In the genomic region with DNA sequence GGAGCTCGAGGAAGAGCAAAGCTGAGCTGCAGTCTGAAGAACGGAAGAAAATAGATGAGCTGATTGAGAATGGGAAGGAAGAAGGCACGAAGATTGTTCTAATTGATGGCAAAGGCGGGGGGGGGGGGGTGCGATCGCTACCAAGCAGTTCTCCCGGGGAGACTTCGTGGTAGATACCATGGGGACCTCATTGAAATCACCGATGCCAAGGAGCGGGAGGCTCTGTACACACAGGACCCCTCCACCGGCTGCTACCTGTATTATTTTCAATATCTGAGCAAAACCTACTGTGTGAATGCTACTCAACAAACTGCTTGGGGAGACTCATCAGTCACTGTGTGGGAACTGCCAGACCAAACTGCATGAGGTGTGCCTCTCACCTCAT, we compare ENCODE assay signal across 9 mouse cellular contexts. TPM values are rescaled to one million over a fixed set of nuclear protein-coding genes. Genes with fewer than 3 reads are reported as not detected.
DNase-seq lines count a peak whose midpoint lies in the region; ATAC-seq and TF ChIP-seq lines count a peak whose summit lies in the region.
"Had no signal": no experiment of that assay in that cellular context is flagged by ENCODE, and none has a peak within 500 bp of the region (broad histone marks: within the 10 kb centered on the region; RNA-seq: fewer than 3 reads in every experiment).

No protein-coding gene starts in this region.

- H3K4me3 ChIP-seq in limb, embryonic 12.5 days (replicated peaks) = peak overlapping the region; percentile 25; the same call in 1 of the 2 replicates
- H3K4me3 ChIP-seq in limb, embryonic 10.5 days = no peak overlapping the region
- H3K4me3 ChIP-seq in forebrain, embryonic 16.5 days (replicated peaks; ENCODE audit: low read length) = peak overlapping the region; percentile 37; the same call in 1 of the 2 replicates
- H3K4me3 ChIP-seq in hindbrain, postnatal 0 days (ENCODE audit: low read length) = peak overlapping the region; percentile 27
- H3K4me3 ChIP-seq in neural tube, embryonic 13.5 days = peak overlapping the region; percentile 18; the same call in 1 of the 2 replicates

- DNase-seq in limb, embryonic 10.5 days (ENCODE audit: low spot score) = no peak
- no peak for DNase-seq in hindbrain, postnatal 0 days (ENCODE audit: low spot score)
- DNase-seq in adrenal gland, adult (ENCODE audit: inconsistent age in 2 of 2, low spot score in 1 of 2) = no peak
- DNase-seq in left cerebral cortex, postnatal 10 days (ENCODE audit: extremely low spot score in 1 of 2, low spot score in 2 of 2) = no peak
- DNase-seq: layer of hippocampus, postnatal 36 days had no signal

- peaks cover 26% of the 10 kb centered on the region for H3K4me1 ChIP-seq in limb, embryonic 12.5 days (replicated peaks)
- peaks cover 35% of the 10 kb centered on the region for H3K4me1 ChIP-seq in limb, embryonic 10.5 days
- peaks cover 11% of the 10 kb centered on the region for H3K4me1 ChIP-seq in forebrain, embryonic 16.5 days (replicated peaks; ENCODE audit: control insufficient read depth, insufficient read depth, low read length)
- no peaks in the 10 kb centered on the region for H3K4me1 ChIP-seq in hindbrain, postnatal 0 days (ENCODE audit: insufficient read depth, low read length)
- H3K4me1 ChIP-seq in neural tube, embryonic 13.5 days (replicated peaks) = peaks cover 14% of the 10 kb centered on the region

- no peak for ATAC-seq in limb, embryonic 12.5 days (ENCODE audit: insufficient number of reproducible peaks, insufficient read depth, low FRiP score, low TSS enrichment, low read depth)
- peak; percentile 54 for ATAC-seq in forebrain, embryonic 16.5 days
- no peak for ATAC-seq in hindbrain, postnatal 0 days
- ATAC-seq in neural tube, embryonic 13.5 days (ENCODE audit: low read depth) = no peak

- H3K27me3 ChIP-seq in limb, embryonic 12.5 days = peaks cover 5% of the 10 kb centered on the region; the same call in 1 of the 2 replicates
- no peaks in the 10 kb centered on the region for H3K27me3 ChIP-seq in limb, embryonic 10.5 days (ENCODE audit: low read depth, poor library complexity, severe bottlenecking)
- H3K27me3 ChIP-seq in forebrain, embryonic 16.5 days (replicated peaks; ENCODE audit: control insufficient read depth, insufficient read depth, low read length) = no peaks in the 10 kb centered on the region
- H3K27me3 ChIP-seq in hindbrain, postnatal 0 days (ENCODE audit: insufficient read depth, low read length) = no peaks in the 10 kb centered on the region
- H3K27me3 ChIP-seq in neural tube, embryonic 13.5 days = no peaks in the 10 kb centered on the region

- H3K27ac ChIP-seq in limb, embryonic 12.5 days = no peak overlapping the region
- H3K27ac ChIP-seq in limb, embryonic 10.5 days = no peak overlapping the region
- peak overlapping the region; percentile 49 for H3K27ac ChIP-seq in forebrain, embryonic 16.5 days (ENCODE audit: low read length)
- peak overlapping the region; percentile 73 for H3K27ac ChIP-seq in hindbrain, postnatal 0 days
- no peak overlapping the region for H3K27ac ChIP-seq in neural tube, embryonic 13.5 days (replicated peaks)
- H3K27ac ChIP-seq: macrophage had no signal

- no peaks in the 10 kb centered on the region for H3K9me3 ChIP-seq in limb, embryonic 12.5 days
- no peaks in the 10 kb centered on the region for H3K9me3 ChIP-seq in limb, embryonic 10.5 days (replicated peaks)
- no peaks in the 10 kb centered on the region for H3K9me3 ChIP-seq in forebrain, embryonic 16.5 days (ENCODE audit: control insufficient read depth, low read length)
- H3K9me3 ChIP-seq in hindbrain, postnatal 0 days (ENCODE audit: low read length) = no peaks in the 10 kb centered on the region
- H3K9me3 ChIP-seq in neural tube, embryonic 13.5 days = no peaks in the 10 kb centered on the region

- H3K36me3 ChIP-seq in limb, embryonic 12.5 days = no peaks in the 10 kb centered on the region
- no peaks in the 10 kb centered on the region for H3K36me3 ChIP-seq in limb, embryonic 10.5 days
- no peaks in the 10 kb centered on the region for H3K36me3 ChIP-seq in forebrain, embryonic 16.5 days (ENCODE audit: control insufficient read depth, insufficient read depth)
- H3K36me3 ChIP-seq in hindbrain, postnatal 0 days (ENCODE audit: insufficient read depth, low read length) = no peaks in the 10 kb centered on the region
- H3K36me3 ChIP-seq in neural tube, embryonic 13.5 days = no peaks in the 10 kb centered on the region

- intact Hi-C loops in left cerebral cortex, postnatal 10 days (cut with DNase I) = no loop called here

- 64% methylated on average over 9 of the region's 11 CpGs for WGBS in limb, embryonic 12.5 days
- 78% methylated on average over 11 of the region's 11 CpGs for WGBS in limb, embryonic 10.5 days
- WGBS in forebrain, embryonic 16.5 days = 56% methylated on average over 11 of the region's 11 CpGs
- 50% methylated on average over 10 of the region's 11 CpGs for WGBS in hindbrain, postnatal 0 days
- 69% methylated on average over 11 of the region's 11 CpGs for WGBS in neural tube, embryonic 13.5 days

- no peak for TF ChIP-seq CTCF in hindbrain, postnatal 0 days (IDR thresholded peaks at IDR 0.05; ENCODE audit: low read depth)

- H3K4me2 ChIP-seq in limb, embryonic 12.5 days = peak overlapping the region; percentile 52
- peak overlapping the region; percentile 67 for H3K4me2 ChIP-seq in forebrain, embryonic 16.5 days (ENCODE audit: low read length)
- peak overlapping the region; percentile 56 for H3K4me2 ChIP-seq in hindbrain, postnatal 0 days (ENCODE audit: low read depth, low read length)
- H3K4me2 ChIP-seq in neural tube, embryonic 13.5 days = peak overlapping the region; percentile 51

- no peak overlapping the region for H3K9ac ChIP-seq in limb, embryonic 12.5 days (replicated peaks)
- H3K9ac ChIP-seq in forebrain, embryonic 16.5 days (replicated peaks; ENCODE audit: low read depth, low read length) = peak overlapping the region; percentile 53
- peak overlapping the region; percentile 35; the same call in 1 of the 2 replicates for H3K9ac ChIP-seq in hindbrain, postnatal 0 days (replicated peaks; ENCODE audit: low read length)
- peak overlapping the region; percentile 62 for H3K9ac ChIP-seq in neural tube, embryonic 13.5 days

RNA-seq across cellular contexts. Expression of gene Slfn9, which starts 20.0 kb away (rescaled TPM):
- polyA plus RNA-seq in limb, embryonic 12.5 days (2016; fragmentation: Nextera tagmentation; extraction: Ambion mirVana) = 18.7 and 19.0 TPM in 2 replicates
- 10.1 and 15.1 TPM in 2 replicates for polyA plus RNA-seq in limb, embryonic 10.5 days (2016; fragmentation: Nextera tagmentation; extraction: Ambion mirVana)
- 5.7 and 6.5 TPM in 2 replicates for polyA plus RNA-seq in forebrain, embryonic 16.5 days (2015; fragmentation: Nextera tagmentation; extraction: Ambion mirVana)
- 1.5 and 3.2 TPM in 2 replicates for total RNA-seq in hindbrain, postnatal 0 days (2014; rRNA removed)
- 2.2 and 2.4 TPM in 2 replicates for polyA plus RNA-seq in hindbrain, postnatal 0 days (2015; fragmentation: Nextera tagmentation; extraction: Ambion mirVana)
- 2.7 and 2.8 TPM in 2 replicates for polyA plus RNA-seq in neural tube, embryonic 13.5 days (2015; fragmentation: Nextera tagmentation; extraction: Ambion mirVana)
- under 1 TPM; 0.47 to 0.60 TPM for total RNA-seq in left cerebral cortex, postnatal 10 days (2021)

RNA-seq across cellular contexts. Expression of gene Slfn5, which starts 20.4 kb away (rescaled TPM):
- 0.41 and 0.58 TPM in 2 replicates for polyA plus RNA-seq in limb, embryonic 12.5 days (2016; fragmentation: Nextera tagmentation; extraction: Ambion mirVana)
- polyA plus RNA-seq in limb, embryonic 10.5 days (2016; fragmentation: Nextera tagmentation; extraction: Ambion mirVana) = 0.31 and 0.46 TPM in 2 replicates
- polyA plus RNA-seq in forebrain, embryonic 16.5 days (2015; fragmentation: Nextera tagmentation; extraction: Ambion mirVana) = 1.3 and 1.8 TPM in 2 replicates
- 1.8 and 2.2 TPM in 2 replicates for total RNA-seq in hindbrain, postnatal 0 days (2014; rRNA removed)
- 2.1 and 2.4 TPM in 2 replicates for polyA plus RNA-seq in hindbrain, postnatal 0 days (2015; fragmentation: Nextera tagmentation; extraction: Ambion mirVana)
- 0.98 and 1.0 TPM in 2 replicates for polyA plus RNA-seq in neural tube, embryonic 13.5 days (2015; fragmentation: Nextera tagmentation; extraction: Ambion mirVana)
- 1 to 10 TPM; 3.9 to 4.3 TPM for total RNA-seq in left cerebral cortex, postnatal 10 days (2021)

RNA-seq across cellular contexts. Expression of gene Slfn8, which starts 49.0 kb away (rescaled TPM):
- polyA plus RNA-seq in limb, embryonic 12.5 days (2016; fragmentation: Nextera tagmentation; extraction: Ambion mirVana) = 0.26 and 0.36 TPM in 2 replicates
- polyA plus RNA-seq in limb, embryonic 10.5 days (2016; fragmentation: Nextera tagmentation; extraction: Ambion mirVana) = 0.08 and 0.21 TPM in 2 replicates
- 0.11 and 0.26 TPM in 2 replicates for polyA plus RNA-seq in forebrain, embryonic 16.5 days (2015; fragmentation: Nextera tagmentation; extraction: Ambion mirVana)
- total RNA-seq in hindbrain, postnatal 0 days (2014; rRNA removed) = 0.42 and 0.83 TPM in 2 replicates
- 0.21 and 0.25 TPM in 2 replicates for polyA plus RNA-seq in hindbrain, postnatal 0 days (2015; fragmentation: Nextera tagmentation; extraction: Ambion mirVana)
- 0.21 and 0.45 TPM in 2 replicates for polyA plus RNA-seq in neural tube, embryonic 13.5 days (2015; fragmentation: Nextera tagmentation; extraction: Ambion mirVana)
- total RNA-seq in left cerebral cortex, postnatal 10 days (2021) = under 1 TPM; 0.28 TPM

Comparison
In these comparisons a context has a peak if more than half of its experiments do, and no peak if none do; other contexts are left out.
1. H3K27ac ChIP-seq: peak in forebrain, embryonic 16.5 days (single experiment) and hindbrain, postnatal 0 days (single experiment); none in limb, embryonic 12.5 days (single experiment), limb, embryonic 10.5 days (single experiment) and neural tube, embryonic 13.5 days (single experiment).
2. Peak in every context shown above with its lines, with median percentiles within 50 percentile points of each other: H3K4me2 ChIP-seq.